ENCODE assay signal across 28 mouse cellular contexts in the genomic region with DNA sequence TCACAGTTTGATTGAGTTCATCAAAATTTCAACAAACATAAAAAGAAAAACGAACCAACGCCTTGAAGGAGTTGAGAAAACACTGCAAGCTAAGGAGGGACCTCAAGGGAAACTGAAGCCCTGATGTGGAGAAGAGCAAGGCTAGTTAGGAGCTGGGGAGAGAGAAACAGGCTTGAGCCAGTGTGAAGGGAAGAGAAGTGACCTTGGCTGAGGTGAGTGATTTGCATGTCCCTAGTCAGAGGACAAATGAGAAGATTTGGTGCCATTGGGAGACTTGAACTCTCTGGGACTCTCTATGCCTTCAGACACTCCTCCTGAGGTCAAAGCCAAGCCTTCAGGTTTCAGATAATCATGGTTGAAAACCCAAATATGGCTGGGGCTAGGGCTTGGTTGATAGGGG. TPM values are rescaled to one million over a fixed set of nuclear protein-coding genes. Genes with fewer than 3 reads are reported as not detected.
DNase-seq lines count a peak whose midpoint lies in the region; TF ChIP-seq lines count a peak whose summit lies in the region.
"Had no signal": no experiment of that assay in that cellular context is flagged by ENCODE, and none has a peak within 500 bp of the region (broad histone marks: within the 10 kb centered on the region; RNA-seq: fewer than 3 reads in every experiment).

No protein-coding gene starts in this region.

- no peaks in the 10 kb centered on the region for H3K27me3 ChIP-seq in thymus, adult 2 months (ENCODE audit: control insufficient read depth, insufficient read depth, low read length)
- H3K27me3 ChIP-seq: CH12.LX, Patski had no signal

- no peak for TF ChIP-seq POLR2A in thymus, adult 2 months (IDR thresholded peaks at IDR 0.05; ENCODE audit: control insufficient read depth, extremely low read depth, insufficient read depth, low read length, poor library complexity)

- peak; percentile 75 for DNase-seq in ES-CJ7 (ENCODE audit: low read depth, low spot score)
- peak; percentile 36 for DNase-seq in R1 (ENCODE audit: low read depth, low spot score)
- DNase-seq in ZHBTc4 (ENCODE audit: low read depth, low spot score) = peak; percentile 62
- no peak for DNase-seq in ovary, postnatal 14 days (ENCODE audit: low spot score)
- no peak for DNase-seq in gastrocnemius, postnatal 14 days
- DNase-seq in thymus, adult 2 months = no peak
- DNase-seq: adrenal gland, adult 2 months; adrenal gland, adult 8-10 months; adrenal gland, postnatal 10 days; adrenal gland, postnatal 14 days; adrenal gland, postnatal 25 days; adrenal gland, postnatal 36 days; B cell, adult 2 months; cerebellum, adult 11 months; cerebellum, adult 11-12 months; cerebellum, adult 18-20 months; cerebellum, adult 2 months; cerebellum, adult 8-10 months; cerebellum, adult 9-10 months had no signal

- intact Hi-C loops in gastrocnemius, postnatal 14 days (cut with DNase I; ENCODE audit: low total_unique reads) = no loop called here

- no peak overlapping the region for H3K4me3 ChIP-seq in thymus, adult 2 months (ENCODE audit: control insufficient read depth, insufficient read depth, low read length)

- no peak overlapping the region for H3K27ac ChIP-seq in thymus, adult 2 months (ENCODE audit: control insufficient read depth, insufficient read depth, low read length)

- WGBS in thymus, adult 2 months = 95% methylated on average over 2 of the region's 2 CpGs

- no peaks in the 10 kb centered on the region for H3K4me1 ChIP-seq in thymus, adult 2 months (replicated peaks; ENCODE audit: control insufficient read depth, insufficient read depth, low read length)

- TF ChIP-seq CTCF in thymus, adult 2 months (IDR thresholded peaks at IDR 0.05; ENCODE audit: borderline replicate concordance, control insufficient read depth, extremely low read depth, insufficient read depth, low read length, poor library complexity) = no peak

- no peaks in the 10 kb centered on the region for H3K36me3 ChIP-seq in thymus, adult 2 months (ENCODE audit: control insufficient read depth, insufficient read depth, low read length)
- H3K36me3 ChIP-seq: G1E had no signal

RNA-seq across cellular contexts. Expression of a gene that starts 47.8 kb away (rescaled TPM):
- not detected for total RNA-seq in gastrocnemius, postnatal 14 days (2021)
- 0.08 TPM in 1 of 2 replicates, not detected in the other for polyA plus RNA-seq in thymus, adult 2 months (2012; rRNA removed)
- total RNA-seq: adrenal gland, adult 18-20 months; adrenal gland, adult 2 months; adrenal gland, adult 8-10 months; adrenal gland, postnatal 10 days; adrenal gland, postnatal 14 days; adrenal gland, postnatal 25 days; adrenal gland, postnatal 36 days; adrenal gland, postnatal 4 days; CH12.LX; G1E; MEL had no signal
- polyA plus RNA-seq: activated CD4-positive, CD25-positive, alpha-beta regulatory T cell, adult 4 months; adrenal gland, adult 2 months; C2C12; CD4-positive, CD25-positive, alpha-beta regulatory T cell, adult 4 months; cerebellum, adult 2 months; G1E; Patski had no signal

Comparison
In these comparisons a context has a peak if more than half of its experiments do, and no peak if none do; other contexts are left out.
1. DNase-seq: peak in ES-CJ7 (single experiment), R1 (single experiment) and ZHBTc4 (single experiment); none in ovary, postnatal 14 days (single experiment), gastrocnemius, postnatal 14 days (single experiment) and thymus, adult 2 months (single experiment).